In genomic region chr7:25009099-25009700, GRCm38 (mm10) we compare ENCODE assay signal across 8 mouse cellular contexts. TPM values are rescaled to one million over a fixed set of nuclear protein-coding genes. Genes with fewer than 3 reads are reported as not detected.
DNase-seq lines count a peak whose midpoint lies in the region; ATAC-seq and TF ChIP-seq lines count a peak whose summit lies in the region.

No protein-coding gene starts in this region.

- peak overlapping the region; percentile 64 for H3K9ac ChIP-seq in forebrain, embryonic 14.5 days (ENCODE audit: low read length)

- no peaks in the 10 kb centered on the region for H3K9me3 ChIP-seq in forebrain, embryonic 14.5 days (replicated peaks; ENCODE audit: control insufficient read depth, low read length)

- 7% methylated on average over 20 of the region's 20 CpGs for WGBS in forebrain, embryonic 14.5 days

- H3K4me2 ChIP-seq in forebrain, embryonic 14.5 days (ENCODE audit: low read length), result peak overlapping the region; percentile 66

- no peak for TF ChIP-seq CTCF in left cerebral cortex, adult 2 months (IDR thresholded peaks at IDR 0.05)

- H3K27ac ChIP-seq in forebrain, embryonic 14.5 days (ENCODE audit: low read depth, low read length), result peak overlapping the region; percentile 93
- peak overlapping the region; percentile 97 for H3K27ac ChIP-seq in left cerebral cortex, adult 2 months

- peaks cover 43% of the 10 kb centered on the region for H3K4me1 ChIP-seq in forebrain, embryonic 14.5 days (ENCODE audit: control insufficient read depth, insufficient read depth, low read length)

- DNase-seq in embryo, embryonic 10.5 days (ENCODE audit: low spot score), result peak; percentile 30
- DNase-seq in embryo, embryonic 9.5 days (ENCODE audit: extremely low spot score), result no peak
- peak; percentile 80 for DNase-seq in forebrain, embryonic 14.5 days (ENCODE audit: low spot score)
- DNase-seq in left cerebral cortex, adult 2 months (ENCODE audit: extremely low spot score in 1 of 2, low spot score in 2 of 2), result peak; percentile 74 to 76
- DNase-seq in retina, postnatal 1 day, result peak; percentile 56
- DNase-seq in c-Kit-positive CD71-positive TER-119-positive erythroid progenitor cells, embryonic 14.5 days (ENCODE audit: low spot score), result no peak
- no peak for DNase-seq in gastrocnemius, postnatal 14 days
- DNase-seq in adrenal gland, postnatal 10 days, result no peak

- H3K27me3 ChIP-seq in forebrain, embryonic 14.5 days (replicated peaks; ENCODE audit: control insufficient read depth, insufficient read depth, low read length), result peaks cover 17% of the 10 kb centered on the region; the same call in 1 of the 2 replicates

- H3K36me3 ChIP-seq in forebrain, embryonic 14.5 days (ENCODE audit: control insufficient read depth, insufficient read depth, low read length), result peaks cover 22% of the 10 kb centered on the region

- ATAC-seq in forebrain, embryonic 14.5 days, result peak; percentile 22

- peak overlapping the region; percentile 22 for H3K4me3 ChIP-seq in forebrain, embryonic 14.5 days (ENCODE audit: low read depth, low read length)
- peak overlapping the region; percentile 46 for H3K4me3 ChIP-seq in left cerebral cortex, adult 2 months

- intact Hi-C loops in left cerebral cortex, adult 2 months (cut with DNase I), result loop anchor here (2.0 kb wide), 1 partner anchor 64 kb away; the partner anchor contains the start of genes Grik5 and Zfp574
- intact Hi-C loops in gastrocnemius, postnatal 14 days (cut with DNase I; ENCODE audit: low total_unique reads), result no loop called here

RNA-seq across cellular contexts. Expression of gene Atp1a3, which starts 3.4 kb away (rescaled TPM):
- 122 and 183 TPM in 2 replicates for polyA plus RNA-seq in forebrain, embryonic 14.5 days (2014; fragmentation: Nextera tagmentation; extraction: Ambion mirVana)
- 1,000 to 10,000 TPM; 1,970 to 2,141 TPM for total RNA-seq in left cerebral cortex, adult 2 months (2021)
- under 1 TPM; 0.21 to 0.42 TPM for total RNA-seq in gastrocnemius, postnatal 14 days (2021)
- total RNA-seq in adrenal gland, postnatal 10 days (2021), result 10 to 100 TPM; 26.2 to 42.2 TPM

RNA-seq across cellular contexts. Expression of gene Rabac1, which starts 36.6 kb away (rescaled TPM):
- 240 and 248 TPM in 2 replicates for polyA plus RNA-seq in forebrain, embryonic 14.5 days (2014; fragmentation: Nextera tagmentation; extraction: Ambion mirVana)
- 100 to 1,000 TPM; 287 TPM for total RNA-seq in left cerebral cortex, adult 2 months (2021)
- 100 to 1,000 TPM; 163 to 175 TPM for total RNA-seq in gastrocnemius, postnatal 14 days (2021)
- 100 to 1,000 TPM; 222 to 234 TPM for total RNA-seq in adrenal gland, postnatal 10 days (2021)

Comparison
In these comparisons a context has a peak if more than half of its experiments do, and no peak if none do; other contexts are left out.
1. DNase-seq: peak in embryo, embryonic 10.5 days (single experiment), forebrain, embryonic 14.5 days (single experiment), left cerebral cortex, adult 2 months (2 of 2) and retina, postnatal 1 day (single experiment); none in embryo, embryonic 9.5 days (single experiment), c-Kit-positive CD71-positive TER-119-positive erythroid progenitor cells, embryonic 14.5 days (single experiment), gastrocnemius, postnatal 14 days (single experiment) and adrenal gland, postnatal 10 days (single experiment).
2. RNA of gene Atp1a3, which starts 3.4 kb away (total RNA-seq): 1,970 to 2,141 TPM in left cerebral cortex, adult 2 months; 26.2 to 42.2 TPM in adrenal gland, postnatal 10 days and 0.21 to 0.42 TPM in gastrocnemius, postnatal 14 days; every median in the first group is over 10 times any median in the second.